Mouse (Mus musculus) forebrain, embryonic 10.5 days (tissue): ENCODE measurements around the gene Npas2. TPM values are rescaled to one million over a fixed set of nuclear protein-coding genes. Genes with fewer than 3 reads are reported as not detected.

ENCODE experiments used
- DNase-seq: peaks from one replicate; pipeline ENCODE4 v3.0.0-alpha.2; 2017; ENCODE audit warnings: low spot score; ENCODE audit errors: extremely low spot score
- H3K27ac ChIP-seq: fragments of 300-500 bp; sonication (generic); 2 replicates; pipeline ENCODE4 v1.5.1; 2016; ENCODE audit warnings: mild to moderate bottlenecking
- H3K27me3 ChIP-seq: fragments of 300-500 bp; sonication (generic); 2 replicates; pipeline ENCODE4 v1.6.1; 2016; ENCODE audit warnings: mild to moderate bottlenecking; ENCODE audit not compliant: poor library complexity, severe bottlenecking
- H3K36me3 ChIP-seq: fragments of 300-500 bp; sonication (generic); replicated peaks from 2 replicates; pipeline ENCODE4 v1.6.1; 2016; ENCODE audit warnings: mild to moderate bottlenecking, moderate library complexity
- H3K4me1 ChIP-seq: fragments of 300-500 bp; sonication (generic); 2 replicates; pipeline ENCODE4 v1.6.1; 2016
- H3K4me3 ChIP-seq: fragments of 300-500 bp; sonication (generic); 2 replicates; pipeline ENCODE4 v1.5.1; 2016; ENCODE audit warnings: mild to moderate bottlenecking, moderate library complexity
- H3K9me3 ChIP-seq: fragments of 300-500 bp; sonication (generic); 2 replicates; pipeline ENCODE4 v1.6.1; 2016; ENCODE audit warnings: mild to moderate bottlenecking, moderate library complexity
- WGBS: fragments of 180-500 bp; shearing (Covaris S2); methylation state at CpG from one replicate; pipeline ENCODE4 v1.1.7; 2016; 5-methylcytosine and 5-hydroxymethylcytosine counted together
- polyA plus RNA-seq: library from polyadenylated mRNA; unstranded; fragments of >200 nt; fragmentation: Nextera tagmentation; extraction: Ambion mirVana; gene quantifications from 2 replicates; pipeline ENCODE4 v1.2.1, GENCODE M21; 2016

Npas2 gene
- polyA plus RNA-seq, 1 experiment from 2014 or later, result not detected

DNA sequence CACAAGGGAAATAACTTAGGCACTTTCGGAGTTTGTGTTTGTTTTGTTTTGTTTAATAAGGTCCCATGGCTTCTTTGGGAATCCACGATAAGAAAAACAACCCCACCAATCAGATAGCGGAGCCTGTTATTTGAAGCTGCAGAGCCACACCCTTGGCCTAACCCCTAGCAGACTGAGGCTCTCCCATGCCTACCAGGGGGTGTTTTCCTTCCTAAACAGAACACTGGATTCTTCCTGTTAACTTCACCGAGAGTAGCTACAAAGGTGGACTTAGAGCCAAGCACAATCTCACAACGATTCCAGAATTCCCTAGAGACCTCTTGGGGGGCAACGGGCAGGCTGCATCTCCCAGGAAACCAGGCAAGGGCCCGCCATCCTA lies 169.0 kb downstream of the Npas2 start:
- WGBS, result 56% methylated on average over 7 of the region's 7 CpGs
- H3K27ac ChIP-seq, result no peak overlapping the region
- H3K27me3 ChIP-seq, result peaks cover 23% of the 10 kb centered on the region
- H3K4me3 ChIP-seq, result no peak overlapping the region
- H3K36me3 ChIP-seq, result no peaks in the 10 kb centered on the region
- DNase-seq, result no peak
- H3K9me3 ChIP-seq, result no peaks in the 10 kb centered on the region
- H3K4me1 ChIP-seq, result peaks cover 22% of the 10 kb centered on the region

DNA sequence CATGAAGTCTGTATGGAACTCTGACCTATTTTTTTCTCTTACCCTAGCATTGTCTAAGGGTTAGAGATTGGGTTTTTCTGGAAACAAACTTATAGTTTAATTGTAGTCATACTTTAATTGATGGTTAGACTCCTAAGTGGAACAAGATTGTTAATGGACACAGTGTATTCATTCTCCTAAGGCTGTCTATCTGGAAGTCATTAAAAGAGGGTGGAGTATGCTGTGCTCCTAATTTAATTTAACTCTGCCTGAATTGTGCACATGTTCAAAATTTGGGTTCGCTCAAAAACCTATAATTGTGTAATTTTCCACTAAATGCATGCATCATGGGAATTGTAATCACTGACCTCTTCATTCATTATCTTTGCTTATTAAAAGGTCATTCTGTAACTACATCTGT lies 172.0 kb downstream of the Npas2 start:
- peaks cover 20% of the 10 kb centered on the region for H3K36me3 ChIP-seq
- no peak overlapping the region for H3K4me3 ChIP-seq
- no peaks in the 10 kb centered on the region for H3K9me3 ChIP-seq
- no peak overlapping the region for H3K27ac ChIP-seq
- no peak for DNase-seq
- H3K4me1 ChIP-seq, result peaks cover 35% of the 10 kb centered on the region
- 65% methylated on average over 1 of the region's 1 CpGs for WGBS
- H3K27me3 ChIP-seq, result peaks cover 20% of the 10 kb centered on the region

DNA sequence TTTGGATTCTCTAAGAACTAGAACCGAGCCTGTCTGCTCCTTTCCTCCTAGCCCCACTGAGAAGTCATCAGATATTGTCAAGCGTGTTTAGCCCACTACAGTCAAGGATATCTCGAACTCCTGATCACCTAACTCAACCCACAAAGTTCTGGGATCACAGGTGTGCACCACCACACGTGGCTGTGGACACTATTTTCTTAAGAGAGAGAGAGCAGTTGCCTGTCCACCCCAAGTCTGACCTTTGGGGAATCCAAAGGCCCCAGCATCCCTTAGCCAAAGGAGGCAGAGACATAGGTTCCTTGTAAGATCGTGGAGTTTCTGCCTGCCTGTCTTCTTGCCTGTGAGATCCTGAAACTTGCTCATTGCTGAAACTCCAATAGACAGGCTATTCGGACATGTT lies 173.5 kb downstream of the Npas2 start:
- H3K4me3 ChIP-seq, result peak overlapping the region; percentile 95
- 0 out of 2 replicates have a peak, but pooled peaks cover 6% of the 10 kb centered on the region for H3K27me3 ChIP-seq
- DNase-seq, result no peak
- peak overlapping the region; percentile 95 for H3K27ac ChIP-seq
- WGBS, result 28% methylated on average over 6 of the region's 6 CpGs
- H3K36me3 ChIP-seq, result peaks cover 35% of the 10 kb centered on the region
- H3K9me3 ChIP-seq, result no peaks in the 10 kb centered on the region
- H3K4me1 ChIP-seq, result peaks cover 28% of the 10 kb centered on the region

DNA sequence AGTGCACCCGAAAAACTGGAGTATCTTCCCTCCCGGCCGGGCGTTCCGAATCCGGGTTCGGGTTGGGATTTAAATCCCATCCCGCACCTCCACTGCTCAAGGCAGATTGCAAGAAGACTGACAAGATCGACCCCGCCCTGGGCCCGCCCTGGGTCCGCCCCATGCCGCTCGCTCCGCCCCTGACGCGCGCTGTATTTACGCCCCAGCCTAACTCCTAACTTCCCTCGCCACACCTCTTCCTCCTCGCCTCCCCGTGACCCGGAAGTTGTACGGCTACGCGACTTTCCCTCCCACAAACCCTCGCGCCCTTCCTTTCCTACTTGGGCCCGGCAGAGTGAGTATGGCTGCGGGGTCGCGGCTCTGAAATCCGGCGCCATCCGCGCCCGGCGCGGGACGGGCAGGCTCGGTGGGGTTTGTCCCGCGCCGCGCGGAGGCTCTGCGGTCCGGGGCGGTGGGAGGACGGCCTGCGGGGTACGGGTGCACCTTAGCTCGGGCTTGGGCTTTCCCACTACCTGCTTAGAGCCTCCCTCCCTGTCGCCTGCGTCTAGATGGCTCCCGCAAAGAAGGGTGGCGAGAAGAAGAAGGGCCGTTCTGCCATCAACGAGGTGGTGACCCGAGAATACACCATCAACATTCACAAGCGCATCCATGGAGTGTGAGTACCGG lies 174.2 kb downstream of the Npas2 start, which contains the start of gene Rpl31:
Rpl31 (plus strand) TSS at position 242 of the 666 bp plus-strand sequence.
- under 1% methylated on average over 62 of the region's 62 CpGs for WGBS
- no peaks in the 10 kb centered on the region for H3K27me3 ChIP-seq
- no peaks in the 10 kb centered on the region for H3K9me3 ChIP-seq
- peak; percentile 96 for DNase-seq
- H3K27ac ChIP-seq, result peak within 1 kb of the TSS; percentile 95
- peaks cover 21% of the 10 kb centered on the region for H3K4me1 ChIP-seq
- H3K4me3 ChIP-seq, result peak within 1 kb of the TSS; percentile 95
- H3K36me3 ChIP-seq, result peaks cover 41% of the 10 kb centered on the region

DNA sequence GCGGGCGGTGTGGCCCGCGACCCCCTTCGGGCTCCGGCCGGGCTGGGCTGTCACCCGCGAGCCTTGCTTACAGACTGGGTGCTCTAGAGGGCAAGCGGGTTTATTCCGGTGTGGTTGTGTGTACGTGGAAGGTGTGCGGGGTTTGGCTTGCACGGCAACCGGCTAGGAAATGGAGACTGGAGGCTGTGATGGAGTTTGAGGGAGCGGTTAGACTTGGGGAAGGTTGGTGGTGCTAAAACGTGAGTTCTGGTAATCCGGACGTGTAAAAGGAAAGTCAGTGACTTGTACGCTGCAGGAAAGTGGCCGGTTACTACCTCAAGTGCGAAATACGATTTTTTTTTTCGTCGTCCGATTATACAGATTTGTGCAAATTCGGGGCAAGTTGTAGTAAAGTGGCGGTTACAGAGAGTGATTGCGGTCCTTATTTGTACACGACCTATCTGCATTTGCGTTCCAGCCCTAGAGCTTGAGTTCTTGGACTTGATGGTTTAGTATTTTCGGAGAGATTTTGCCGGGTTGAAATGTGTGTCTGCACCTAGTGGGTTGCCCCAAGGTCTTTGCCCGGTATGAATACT lies 174.8 kb downstream of the Npas2 start:
- WGBS, result under 1% methylated on average over 34 of the region's 34 CpGs
- Histone ChIP-seq H3K27me3 (no peaks in the 10 kb centered on the region), H3K9me3 (no peaks in the 10 kb centered on the region), H3K4me1 (peaks cover 21% of the 10 kb centered on the region), H3K4me3 (peak overlapping the region; percentile 95), H3K27ac (peak overlapping the region; percentile 95), H3K36me3 (peaks cover 48% of the 10 kb centered on the region)
- no peak for DNase-seq

- 90% methylated on average over 6 of the region's 6 CpGs for WGBS
- H3K36me3 ChIP-seq, result peaks cover 66% of the 10 kb centered on the region
- no peaks in the 10 kb centered on the region for H3K9me3 ChIP-seq
- H3K4me3 ChIP-seq, result no peak overlapping the region
- H3K4me1 ChIP-seq, result peaks cover 21% of the 10 kb centered on the region
- H3K27me3 ChIP-seq, result no peaks in the 10 kb centered on the region
- no peak overlapping the region for H3K27ac ChIP-seq
- no peak for DNase-seq
Observed at GRCm38 (mm10) chr1:39370431-39370830, 176.9 kb downstream of the Npas2 start.

GRCm38 (mm10) chr1:39372220-39372843 lies 178.8 kb downstream of the Npas2 start:
- Histone ChIP-seq H3K9me3 (no peaks in the 10 kb centered on the region), H3K27me3 (no peaks in the 10 kb centered on the region), H3K4me1 (peaks cover 14% of the 10 kb centered on the region), H3K36me3 (peaks cover 81% of the 10 kb centered on the region), H3K27ac (no peak overlapping the region), H3K4me3 (no peak overlapping the region)
- 84% methylated on average over 8 of the region's 8 CpGs for WGBS
- DNase-seq, result no peak

GRCm38 (mm10) chr1:39373378-39373777 lies 179.8 kb downstream of the Npas2 start:
- Histone ChIP-seq H3K9me3 (no peaks in the 10 kb centered on the region), H3K27ac (no peak overlapping the region), H3K36me3 (peaks cover 87% of the 10 kb centered on the region), H3K4me1 (peaks cover 14% of the 10 kb centered on the region), H3K27me3 (no peaks in the 10 kb centered on the region), H3K4me3 (no peak overlapping the region)
- DNase-seq, result no peak
- 67% methylated on average over 4 of the region's 4 CpGs for WGBS

GRCm38 (mm10) chr1:39374231-39374809 lies 180.8 kb downstream of the Npas2 start:
- H3K27me3 ChIP-seq, result no peaks in the 10 kb centered on the region
- DNase-seq, result no peak
- H3K36me3 ChIP-seq, result peaks cover 80% of the 10 kb centered on the region
- H3K9me3 ChIP-seq, result no peaks in the 10 kb centered on the region
- no peak overlapping the region for H3K27ac ChIP-seq
- no peak overlapping the region for H3K4me3 ChIP-seq
- peaks cover 6% of the 10 kb centered on the region for H3K4me1 ChIP-seq
- WGBS, result 90% methylated on average over 5 of the region's 5 CpGs

DNA sequence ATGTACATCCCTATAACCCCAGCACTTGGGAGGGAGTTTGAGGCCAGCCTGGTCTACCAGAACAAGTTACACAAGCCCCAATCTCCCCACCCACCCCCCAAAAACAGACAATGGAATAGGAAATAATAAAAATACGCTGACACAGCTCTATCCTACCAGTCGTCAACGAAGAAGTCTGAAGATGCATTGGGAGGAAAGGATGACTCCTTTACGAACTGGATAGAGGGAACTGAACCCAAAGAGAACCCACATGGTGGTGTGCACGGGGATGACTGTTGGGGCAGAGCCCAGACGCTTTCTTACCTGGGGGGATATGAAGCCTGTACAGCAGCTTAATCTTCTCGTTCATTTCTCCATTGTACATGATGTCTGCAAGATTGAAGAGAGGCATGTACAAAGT lies 182.6 kb downstream of the Npas2 start:
- WGBS, result 86% methylated on average over 7 of the region's 7 CpGs
- Histone ChIP-seq H3K27me3 (no peaks in the 10 kb centered on the region), H3K9me3 (no peaks in the 10 kb centered on the region), H3K36me3 (peaks cover 62% of the 10 kb centered on the region), H3K4me1 (no peaks in the 10 kb centered on the region), H3K4me3 (no peak overlapping the region), H3K27ac (no peak overlapping the region)
- no peak for DNase-seq

DNA sequence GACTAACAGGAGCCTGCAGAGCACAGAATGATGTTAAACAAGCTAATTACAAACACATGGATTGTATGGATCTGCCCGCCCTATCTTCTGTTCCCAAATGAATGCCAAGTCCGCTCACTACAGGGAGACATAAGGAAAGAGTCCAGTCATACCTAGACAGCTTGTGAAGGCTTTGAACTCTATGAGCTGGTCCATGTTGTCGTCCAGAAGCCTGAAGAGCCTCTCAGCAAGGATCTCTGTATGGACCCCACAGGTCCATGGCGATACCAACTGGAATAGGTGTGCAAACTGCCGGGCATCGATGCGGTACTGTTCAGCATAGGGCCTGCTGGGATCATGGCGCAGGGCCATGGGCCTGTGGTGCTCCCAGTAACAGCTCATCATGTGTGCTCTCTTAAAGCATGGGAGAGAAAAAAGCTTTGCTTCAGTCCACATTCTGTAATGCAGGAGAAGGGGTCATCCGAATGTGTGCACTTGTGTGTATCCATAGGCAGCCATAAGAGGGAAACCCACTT lies 183.3 kb downstream of the Npas2 start:
- H3K27ac ChIP-seq, result no peak overlapping the region
- no peaks in the 10 kb centered on the region for H3K9me3 ChIP-seq
- DNase-seq, result no peak
- no peaks in the 10 kb centered on the region for H3K27me3 ChIP-seq
- 93% methylated on average over 9 of the region's 9 CpGs for WGBS
- H3K4me3 ChIP-seq, result no peak overlapping the region
- no peaks in the 10 kb centered on the region for H3K4me1 ChIP-seq
- H3K36me3 ChIP-seq, result peaks cover 55% of the 10 kb centered on the region

GRCm38 (mm10) chr1:39378540-39378939 lies 185.0 kb downstream of the Npas2 start:
- no peak overlapping the region for H3K4me3 ChIP-seq
- H3K27ac ChIP-seq, result no peak overlapping the region
- no peaks in the 10 kb centered on the region for H3K4me1 ChIP-seq
- DNase-seq, result no peak
- H3K36me3 ChIP-seq, result peaks cover 38% of the 10 kb centered on the region
- no peaks in the 10 kb centered on the region for H3K27me3 ChIP-seq
- H3K9me3 ChIP-seq, result no peaks in the 10 kb centered on the region
- 73% methylated on average over 1 of the region's 1 CpGs for WGBS

DNA sequence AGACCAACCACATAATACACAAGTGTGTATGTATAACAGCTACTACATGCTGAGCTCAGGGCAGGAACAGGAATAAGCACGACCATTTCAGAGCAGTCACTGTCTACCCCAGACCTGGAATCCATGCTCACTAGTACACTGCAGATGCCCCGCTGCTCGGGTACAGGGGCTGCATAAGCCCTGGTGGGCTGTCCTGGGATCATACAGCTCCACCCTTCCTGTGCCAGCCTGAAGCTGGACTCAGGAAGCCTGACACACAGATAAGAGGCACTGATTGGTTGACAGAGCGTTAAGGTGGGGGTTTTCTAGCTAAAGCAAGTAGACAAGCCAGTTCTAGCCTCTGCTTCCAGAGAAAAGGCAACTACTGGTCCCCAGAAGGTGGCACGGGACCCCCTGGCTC lies 185.5 kb downstream of the Npas2 start:
- 80% methylated on average over 5 of the region's 5 CpGs for WGBS
- Histone ChIP-seq H3K27ac (no peak overlapping the region), H3K27me3 (no peaks in the 10 kb centered on the region), H3K9me3 (no peaks in the 10 kb centered on the region), H3K4me3 (no peak overlapping the region), H3K4me1 (no peaks in the 10 kb centered on the region), H3K36me3 (peaks cover 33% of the 10 kb centered on the region)
- no peak for DNase-seq
